Mouse (Mus musculus): Measurements from ENCODE around the gene Sf3b3. TPM values are rescaled to one million over a fixed set of nuclear protein-coding genes. Genes with fewer than 3 reads are reported as not detected.
A peak's percentile ranks its signal among the peaks of the same experiment; 100 is the strongest.
"Not testable (repeated sequence)": the region's sequence is repeated elsewhere in the genome, so short reads cannot be mapped to it uniquely, and the experiment has no call there.

The Sf3b3 gene
- total RNA-seq, 2 experiments from 2014 or later, result 54.0 to 65.8 TPM

DNA sequence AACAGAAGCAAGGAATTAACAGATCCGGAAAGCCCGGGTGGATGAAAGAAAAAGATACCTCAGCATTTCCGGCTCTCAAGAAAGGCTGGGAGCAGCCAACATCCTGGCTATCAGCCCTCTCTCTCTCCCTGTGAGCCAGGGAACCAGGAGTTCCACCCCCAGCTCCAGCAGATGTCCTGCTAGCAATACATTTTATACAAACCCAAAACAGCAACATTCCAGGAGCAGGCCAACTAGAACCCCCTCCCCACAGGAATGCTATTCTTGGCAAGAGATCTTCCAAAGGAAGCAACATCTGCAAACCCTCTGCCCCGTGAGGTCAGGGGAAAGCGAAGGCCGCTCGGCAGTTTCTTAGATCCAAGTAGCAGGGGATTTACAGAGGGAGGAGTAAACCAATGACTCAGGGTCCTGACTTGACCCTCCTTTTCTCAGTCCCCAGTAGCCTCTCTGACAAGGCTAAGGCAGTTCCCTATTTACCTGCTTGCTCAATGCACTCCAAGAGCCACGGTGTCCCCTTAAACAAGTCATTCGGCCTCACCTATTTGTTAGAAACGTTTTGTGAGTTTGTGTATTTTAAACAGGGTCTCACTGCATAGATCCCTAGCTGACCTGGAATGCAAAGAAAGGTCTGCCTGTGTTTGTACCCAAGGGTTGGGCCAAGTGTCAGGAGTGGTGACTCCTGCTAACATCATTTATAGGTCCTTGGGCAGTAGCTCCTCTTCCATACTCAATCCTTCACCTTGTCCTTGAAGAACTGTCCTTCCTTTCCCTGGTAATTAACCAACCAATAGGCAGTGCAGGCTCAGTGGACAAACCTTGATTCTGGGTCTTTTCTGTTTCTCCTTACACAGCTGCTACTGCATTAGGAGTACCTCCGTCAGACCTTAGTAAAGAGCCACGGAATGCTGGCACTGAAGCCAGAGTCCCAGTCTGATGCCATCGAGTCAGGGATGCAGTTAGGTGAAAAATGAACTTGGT is 37.8 kb downstream of the Sf3b3 start:
- peak in 1 of 2 experiments; percentile 24 for DNase-seq (ENCODE audit: low spot score in 2 of 2)

DNA sequence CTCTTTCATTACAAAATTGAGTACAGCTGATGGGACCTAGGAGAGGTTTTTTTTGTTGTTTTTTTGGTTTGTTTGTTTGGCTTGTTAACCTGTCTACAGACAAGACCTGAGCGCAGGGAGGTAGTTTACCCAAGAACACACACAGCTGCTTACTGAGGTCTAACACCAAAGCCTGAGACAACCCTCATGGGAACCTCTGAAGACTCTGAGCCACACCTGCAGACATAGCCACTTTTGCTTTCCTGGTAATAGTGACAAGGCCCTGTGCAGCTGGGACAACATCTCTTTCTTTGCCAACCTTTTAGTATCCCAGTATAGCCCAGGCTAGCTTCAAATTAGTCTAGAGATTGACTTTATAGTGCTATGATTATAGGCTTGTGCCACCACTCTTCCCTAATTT is 40.4 kb downstream of the Sf3b3 start:
- no peak for DNase-seq (ENCODE audit: low spot score in 2 of 2)

DNA sequence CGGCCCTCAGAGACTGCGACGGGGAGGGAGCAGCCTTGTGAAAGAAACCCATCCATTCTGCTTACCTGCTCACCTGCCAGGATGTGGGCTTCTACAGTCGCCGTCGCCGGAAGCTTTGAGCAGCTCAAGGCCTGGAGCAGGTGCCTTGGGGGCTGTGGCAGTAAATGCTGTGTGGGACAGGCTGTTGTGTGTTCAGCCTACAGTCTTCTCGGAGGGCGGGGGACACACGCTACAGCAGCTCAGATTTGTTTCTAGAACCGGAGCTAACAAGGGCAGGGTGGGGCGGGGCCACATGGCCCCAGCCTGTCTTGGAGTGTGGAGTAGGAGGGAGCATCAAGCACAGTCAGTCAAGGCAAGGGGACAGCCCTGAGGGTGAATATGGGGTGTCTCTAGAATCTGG is 40.9 kb downstream of the Sf3b3 start, which contains the start of gene Il34:
Gene Il34, minus strand, starts transcription at position 256 of the 400 bp plus-strand sequence.
- no peak for DNase-seq (ENCODE audit: low spot score in 2 of 2)

DNA sequence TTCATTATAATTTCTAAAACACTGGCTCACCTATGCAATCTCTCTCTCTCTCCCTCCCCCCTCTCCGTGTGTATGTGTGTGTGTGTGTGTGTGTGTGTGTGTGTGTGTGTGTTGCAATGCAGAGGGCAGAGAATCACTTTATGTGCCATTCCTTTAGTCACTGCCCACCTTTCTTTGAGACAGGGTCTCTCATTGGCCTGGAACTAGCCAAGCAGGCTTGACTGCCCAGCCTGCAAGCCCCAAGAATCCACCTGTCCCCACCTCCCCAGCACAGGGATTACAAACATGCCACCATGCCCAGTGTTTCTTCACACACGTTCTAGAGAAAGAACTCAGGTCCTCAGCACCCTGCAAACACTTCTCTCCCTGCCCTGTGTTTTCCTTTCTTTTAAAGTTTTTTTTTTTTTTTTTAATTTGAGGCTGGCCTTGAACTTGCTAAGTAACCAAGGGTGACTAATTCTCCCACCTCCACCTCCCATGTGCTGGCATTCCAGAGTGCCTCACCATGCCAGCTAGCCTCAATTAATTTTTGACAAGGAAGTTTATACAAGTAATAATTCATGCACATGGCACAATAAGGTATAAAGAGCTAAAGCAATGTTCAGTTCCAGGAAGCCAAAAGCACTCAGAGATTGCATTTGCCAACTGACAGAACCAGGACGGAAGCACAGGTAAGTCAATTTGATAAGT is 41.6 kb downstream of the Sf3b3 start:
- DNase-seq (ENCODE audit: low spot score in 2 of 2), result peak in 1 of 2 experiments; percentile 19

DNA sequence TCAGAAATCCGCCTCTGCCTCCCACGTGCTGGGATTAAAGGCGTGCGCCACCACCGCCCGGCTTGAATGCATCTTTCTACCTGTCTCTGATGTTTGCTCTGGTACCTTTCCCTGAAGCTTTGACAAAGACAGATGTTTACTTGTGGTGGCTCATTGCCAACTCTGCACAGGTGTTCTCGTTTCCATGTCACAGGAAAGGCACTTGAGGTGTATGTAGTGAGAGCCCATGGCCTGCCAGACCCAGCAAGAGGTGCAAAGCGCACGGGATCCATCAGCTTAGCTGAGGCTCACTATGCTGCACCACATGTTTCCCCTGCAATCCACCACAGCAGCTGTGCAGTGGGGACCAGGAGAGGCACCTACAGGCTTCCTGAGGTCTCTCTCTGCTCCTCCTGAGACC is 42.7 kb downstream of the Sf3b3 start:
- DNase-seq (ENCODE audit: low spot score in 2 of 2), result peak in 1 of 2 experiments; percentile 15

DNA sequence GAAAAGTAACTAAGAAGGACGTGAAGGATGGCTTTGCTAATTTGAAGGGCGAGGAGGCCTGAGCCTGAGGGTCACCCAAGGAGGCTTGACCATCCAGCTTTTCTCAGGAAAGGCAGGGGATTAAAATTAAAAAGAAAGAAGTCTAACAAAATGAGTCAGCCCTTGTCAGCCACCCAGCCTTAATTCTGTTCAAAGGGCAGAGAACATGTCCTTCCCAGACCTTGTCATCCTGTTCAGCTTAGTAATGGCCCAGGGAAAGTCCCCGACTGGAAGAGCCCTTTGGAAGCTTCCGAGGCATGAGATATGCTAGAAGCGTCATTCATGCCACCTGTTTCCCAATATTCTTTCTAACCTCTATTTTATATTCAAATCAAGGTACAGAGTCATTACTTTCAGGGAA is 43.6 kb downstream of the Sf3b3 start:
- peak in 1 of 2 experiments; percentile 19 for DNase-seq (ENCODE audit: low spot score in 2 of 2)

DNA sequence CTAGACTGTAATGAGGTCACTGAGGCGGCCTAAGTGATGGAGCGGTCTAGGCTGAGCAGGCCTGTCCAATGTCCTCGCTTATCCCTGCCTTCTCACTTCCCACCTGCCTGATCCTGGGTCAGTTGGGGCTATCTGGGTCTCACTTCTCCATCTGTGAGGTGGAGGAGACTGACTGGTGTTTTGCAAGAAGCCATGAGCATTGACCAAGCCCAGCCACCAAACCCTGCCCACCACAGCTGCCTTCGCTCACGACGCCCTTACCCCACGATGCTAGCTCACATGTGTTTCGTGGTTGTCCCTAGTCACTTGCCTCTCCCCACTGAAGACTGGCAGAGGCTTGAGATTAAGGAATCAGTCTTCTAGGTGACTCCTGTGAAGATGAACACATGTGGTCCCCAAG is 49.5 kb downstream of the Sf3b3 start:
- DNase-seq (ENCODE audit: low spot score in 2 of 2), result no peak

DNA sequence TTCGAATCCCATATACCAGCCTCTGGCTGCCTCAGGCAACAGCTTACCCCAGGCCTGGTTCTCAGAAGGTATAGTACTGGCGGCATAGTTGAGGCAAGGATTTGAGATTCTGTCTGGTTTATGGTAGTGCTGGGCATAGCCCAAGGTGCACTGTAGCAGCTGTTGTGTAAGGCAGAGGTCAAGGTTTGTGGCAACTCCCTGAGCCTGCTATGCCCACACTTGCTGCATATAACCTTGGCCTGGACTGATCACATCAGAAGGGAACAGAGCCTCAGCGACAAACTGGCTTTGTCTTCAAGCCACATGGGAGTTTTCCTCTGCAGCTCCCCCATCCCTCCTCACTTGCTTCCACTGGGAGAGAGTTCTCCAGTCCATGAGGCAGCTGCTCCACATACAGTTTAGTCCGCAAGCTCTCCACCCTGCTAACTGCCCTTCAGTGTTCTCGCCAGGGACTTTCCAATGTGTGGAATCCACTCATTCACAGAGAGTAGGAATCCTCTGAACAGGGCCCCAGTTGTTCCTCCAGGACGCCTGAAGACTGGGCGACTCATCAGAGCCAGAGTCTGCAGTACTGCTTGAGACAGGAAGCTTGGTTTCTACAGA is 52.1 kb downstream of the Sf3b3 start:
- no peak for DNase-seq (ENCODE audit: low spot score in 2 of 2)

DNA sequence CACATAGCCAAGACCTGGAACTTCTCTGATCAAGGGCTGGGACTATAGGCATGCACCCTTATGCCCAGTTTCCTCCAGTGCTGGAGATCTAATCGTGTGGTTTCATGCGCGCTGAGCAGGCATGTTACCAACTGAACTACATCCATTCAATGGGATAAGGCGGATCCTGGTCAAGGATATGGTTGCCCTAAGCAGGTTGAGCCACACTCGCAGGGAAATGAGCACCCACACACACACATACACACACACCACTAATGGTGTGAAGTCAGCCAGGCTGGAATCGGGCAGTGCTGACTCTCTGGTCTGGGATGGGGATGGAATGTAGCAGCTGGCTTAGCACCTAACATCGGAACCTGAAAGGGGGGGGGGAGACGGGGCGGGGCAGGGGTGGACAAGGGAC is 52.7 kb downstream of the Sf3b3 start:
- no peak for DNase-seq (ENCODE audit: low spot score in 2 of 2)

DNA sequence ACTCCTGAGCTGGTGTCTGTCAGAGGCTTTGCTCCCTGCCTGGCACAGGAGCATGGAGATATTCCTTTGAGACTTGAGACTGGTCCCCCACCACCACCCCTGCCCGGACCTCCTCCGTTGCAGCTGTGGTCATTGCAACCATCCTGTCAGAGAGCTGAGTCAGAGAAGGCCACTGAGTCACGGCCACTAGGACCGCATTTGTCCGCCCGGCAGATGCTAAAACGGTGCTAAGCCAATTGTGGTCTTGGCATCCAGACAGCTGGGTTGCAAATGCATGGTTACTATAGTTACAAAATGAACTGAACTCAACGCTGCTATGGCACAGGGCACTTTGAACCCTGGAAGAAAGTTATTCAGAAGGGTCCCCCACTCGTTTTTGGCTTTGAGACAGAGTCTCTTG is 53.1 kb downstream of the Sf3b3 start:
- no peak for DNase-seq (ENCODE audit: low spot score in 2 of 2)

DNA sequence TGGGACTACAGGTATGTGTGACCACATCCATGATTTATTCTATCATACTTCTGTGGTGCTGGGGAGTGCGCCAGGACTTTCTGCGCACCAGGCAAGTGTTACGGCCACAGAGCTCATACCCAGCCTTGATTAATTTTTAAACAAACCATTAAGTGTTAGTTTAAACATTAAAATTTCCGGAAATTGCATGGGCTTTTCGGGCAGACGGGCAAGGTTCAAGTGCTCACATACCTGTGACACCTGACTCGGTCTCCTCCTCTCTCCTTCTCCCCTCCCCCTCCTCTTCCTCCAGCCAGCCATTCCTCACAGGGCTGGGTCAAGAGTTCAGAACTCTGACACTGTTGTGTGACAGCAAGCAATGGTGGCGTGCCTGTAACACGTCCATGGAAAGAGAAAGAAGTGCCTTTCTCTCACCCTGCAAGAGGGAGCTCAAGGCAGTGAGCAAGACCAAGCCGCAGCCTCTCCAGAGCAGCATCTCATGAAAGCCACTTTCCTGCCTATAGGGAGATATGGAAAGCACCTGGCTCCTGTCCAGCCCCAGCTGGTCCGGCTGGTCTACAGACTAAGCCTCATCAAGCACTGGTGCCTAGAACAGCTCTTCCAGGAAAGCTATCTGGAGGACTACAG is 53.9 kb downstream of the Sf3b3 start:
- DNase-seq (ENCODE audit: low spot score in 2 of 2), result no peak

DNA sequence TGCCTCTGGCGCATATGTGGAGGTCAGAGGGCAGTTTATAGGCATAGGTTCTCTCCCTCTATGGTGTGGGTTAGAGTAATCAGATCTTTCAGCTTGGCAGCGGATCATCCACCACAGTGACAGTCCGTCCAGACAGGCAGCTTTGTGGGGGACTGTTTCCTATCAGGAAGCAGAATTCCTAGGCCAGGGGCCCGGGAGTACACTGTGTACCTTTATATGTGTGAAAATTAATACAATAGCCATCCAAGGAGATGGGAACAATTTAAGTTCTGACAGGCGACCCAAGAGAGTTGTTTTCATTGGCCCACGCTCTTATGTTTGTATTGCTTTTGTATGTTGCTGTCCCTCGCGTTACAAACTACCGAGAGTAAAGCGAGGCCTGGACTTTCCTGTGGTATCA is 55.4 kb downstream of the Sf3b3 start:
- no peak for DNase-seq (ENCODE audit: low spot score in 2 of 2)

DNA sequence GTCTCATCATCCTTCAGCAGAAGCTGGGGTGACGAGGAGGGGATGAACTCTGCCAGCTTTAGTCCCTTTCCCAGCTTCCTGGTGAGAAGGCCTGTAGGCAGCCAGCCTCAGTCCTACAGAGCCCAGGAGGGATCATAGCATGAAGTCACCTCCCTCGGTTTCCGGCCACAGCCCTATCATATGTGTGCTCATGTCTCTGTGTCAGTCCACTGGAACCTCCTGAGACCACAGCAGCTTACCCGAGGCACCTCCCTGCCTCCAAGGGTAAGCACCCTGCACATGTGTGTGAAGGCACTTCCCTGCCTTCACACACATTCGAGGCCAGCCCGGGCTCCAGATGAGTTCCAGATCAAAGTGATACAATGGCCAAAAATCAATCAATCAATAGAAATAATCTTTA is 56.3 kb downstream of the Sf3b3 start:
- no peak for DNase-seq (ENCODE audit: low spot score in 2 of 2)

DNA sequence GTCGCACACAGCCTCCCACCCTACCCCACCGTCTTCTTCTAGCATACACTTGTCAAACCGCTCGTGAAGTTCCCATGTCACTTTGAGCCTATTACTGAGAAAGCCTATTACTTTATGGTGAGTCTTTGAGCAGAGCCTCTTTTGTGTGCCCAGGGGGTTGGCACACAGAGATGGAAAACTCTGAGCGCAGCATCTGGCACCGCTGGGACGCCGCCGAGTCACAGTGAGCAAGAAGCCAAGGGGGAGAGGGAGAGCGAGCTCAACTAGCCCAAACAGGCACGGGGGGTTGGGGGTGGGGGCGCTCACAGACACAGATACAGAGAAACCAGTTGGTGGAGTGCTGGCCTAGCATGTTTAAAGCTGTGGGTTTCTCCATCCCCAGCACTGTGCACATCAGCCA is 57.0 kb downstream of the Sf3b3 start:
- DNase-seq (ENCODE audit: low spot score in 2 of 2), result no peak

DNA sequence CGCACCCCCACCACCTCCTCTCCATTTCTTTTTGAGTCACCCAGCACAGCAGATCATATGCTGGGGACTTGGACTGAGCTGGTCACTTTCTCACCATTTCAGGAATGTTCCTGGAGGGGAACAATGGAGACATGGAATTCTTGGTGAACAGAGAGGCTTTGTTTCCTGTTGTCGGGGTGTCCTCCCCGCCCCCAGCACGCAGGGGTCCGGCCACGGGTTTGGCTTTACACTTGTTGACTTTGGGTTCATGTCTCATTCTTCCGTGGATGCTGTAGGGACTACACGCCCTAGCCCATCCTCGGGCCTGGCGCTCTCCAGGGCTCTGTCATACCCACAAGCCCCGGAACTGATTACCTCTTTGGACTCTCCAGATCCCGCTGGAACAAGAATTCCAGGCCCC is 57.6 kb downstream of the Sf3b3 start:
- DNase-seq (ENCODE audit: low spot score in 2 of 2), result no peak

DNA sequence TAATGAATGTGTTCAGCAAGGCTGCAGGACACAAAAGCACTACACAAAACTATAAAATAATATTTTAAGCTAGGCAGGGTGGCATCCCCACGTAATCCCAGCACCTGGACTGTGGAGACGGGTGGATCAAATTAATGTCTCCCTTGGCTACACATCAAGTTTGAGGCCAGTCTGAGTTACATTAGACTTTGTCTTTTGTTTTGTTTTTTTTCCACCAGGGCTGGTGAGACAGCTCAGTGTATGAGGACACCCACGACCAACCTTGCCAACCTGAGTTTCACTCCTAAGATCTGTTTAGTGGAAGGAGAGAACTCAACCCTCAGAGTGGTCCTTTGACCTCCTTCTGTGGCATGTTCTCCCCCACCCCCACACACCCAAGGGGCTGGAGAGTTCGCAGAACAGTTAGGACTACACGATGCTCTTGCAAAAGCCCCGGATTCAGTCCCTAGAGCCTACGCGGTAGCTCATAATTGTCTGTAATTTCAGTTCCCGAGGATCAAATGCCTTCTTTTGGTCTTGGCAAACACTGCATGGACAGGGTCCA is 59.1 kb downstream of the Sf3b3 start:
- DNase-seq (ENCODE audit: low spot score in 2 of 2), result no peak

DNA sequence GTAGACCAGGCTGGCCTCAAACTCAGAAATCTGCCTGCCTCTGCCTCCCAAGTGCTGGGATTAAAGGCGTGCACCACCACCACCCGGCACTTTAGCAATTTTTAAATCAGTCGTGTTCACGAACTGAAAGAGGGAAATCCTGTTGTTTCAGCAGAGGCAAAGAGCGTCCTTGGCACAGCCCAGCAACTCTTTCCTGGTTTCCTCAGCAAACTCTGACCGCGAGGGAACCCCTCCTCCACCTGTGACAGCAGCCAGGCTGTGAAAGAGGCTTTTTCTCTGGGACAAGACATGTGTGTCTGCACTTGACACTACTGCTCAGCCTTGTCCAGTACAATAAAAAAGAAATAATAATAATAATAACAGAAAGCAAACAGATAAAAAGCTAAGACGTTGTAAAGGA is 59.7 kb downstream of the Sf3b3 start:
- no peak for DNase-seq (ENCODE audit: low spot score in 2 of 2)

DNA sequence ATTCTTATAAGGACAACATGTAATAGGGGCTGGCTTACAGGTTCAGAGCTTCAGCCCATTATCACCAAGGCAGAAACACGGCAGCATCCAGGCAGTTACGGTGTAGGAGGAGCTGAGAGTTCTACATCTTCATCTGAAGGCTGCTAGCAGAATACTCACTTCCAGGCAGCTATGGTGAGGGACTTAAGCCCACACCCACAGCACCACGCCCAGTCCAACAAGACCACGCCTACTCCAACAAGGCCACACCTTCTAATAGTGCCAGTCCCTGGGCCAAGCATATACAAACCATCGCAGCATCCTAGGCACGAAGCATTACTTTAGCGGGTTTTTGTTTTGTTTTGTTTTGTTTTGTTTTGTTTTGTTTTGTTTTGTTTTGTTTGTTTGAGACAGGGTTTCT is 60.1 kb downstream of the Sf3b3 start:
- not testable (repeated sequence) for DNase-seq (ENCODE audit: low spot score in 2 of 2)

DNA sequence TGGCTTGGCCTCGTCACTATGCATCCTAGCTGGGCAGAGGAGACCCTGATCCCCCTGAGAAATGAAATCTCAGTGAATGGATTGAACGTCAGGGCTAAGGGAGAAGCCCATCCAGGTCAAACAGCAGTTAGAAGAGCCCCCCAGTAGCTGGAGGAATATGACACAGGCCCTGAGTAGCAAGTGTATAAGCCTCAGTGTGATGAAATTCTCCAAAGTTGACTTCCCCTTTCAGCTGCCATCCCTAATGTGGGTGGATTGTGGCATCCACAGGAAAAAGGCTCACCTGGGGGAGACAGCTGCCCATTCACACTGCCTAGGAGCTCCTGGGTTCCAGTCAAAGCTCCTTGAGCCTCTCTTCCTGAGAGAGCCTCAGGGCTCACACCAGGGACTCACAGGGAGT is 61.2 kb downstream of the Sf3b3 start:
- DNase-seq (ENCODE audit: low spot score in 2 of 2), result no peak

DNA sequence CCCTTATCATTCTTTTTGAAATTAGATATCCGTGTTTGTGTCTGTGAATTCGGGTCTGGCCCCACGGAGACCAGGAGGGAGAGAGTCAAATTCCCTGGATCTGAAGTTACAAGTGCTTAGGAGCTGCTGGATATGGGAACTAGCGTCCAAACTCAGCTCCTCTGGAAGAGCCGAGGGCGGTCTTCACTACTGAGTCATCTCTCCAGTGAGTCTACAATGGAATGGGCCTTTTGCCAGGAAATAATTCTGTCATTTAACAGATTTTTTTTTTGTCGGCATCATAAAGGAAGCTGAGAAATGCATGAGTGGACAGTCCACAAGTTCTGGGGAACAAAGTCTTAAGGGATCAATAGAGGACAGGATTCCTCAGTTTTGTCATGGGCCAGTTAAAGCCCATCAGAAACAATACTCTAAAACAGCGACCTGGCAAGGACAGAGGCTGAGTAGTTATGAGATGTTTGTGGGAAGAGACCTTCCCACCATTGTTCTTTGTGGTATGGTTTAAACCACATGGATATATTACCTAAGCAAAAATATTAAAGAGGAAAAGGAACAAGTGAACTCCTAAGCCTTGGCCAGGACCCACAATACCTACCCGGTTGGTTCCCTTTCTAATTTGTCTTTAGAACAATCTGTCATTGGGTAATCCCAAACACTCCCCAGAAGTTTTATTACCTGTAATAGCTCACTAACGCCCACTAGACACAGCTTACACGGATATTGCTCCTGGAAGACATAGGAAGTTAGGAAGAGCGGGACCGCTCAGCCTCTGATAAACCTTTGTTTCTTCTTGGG is 66.5 kb downstream of the Sf3b3 start:
- no peak for DNase-seq (ENCODE audit: low spot score in 2 of 2)
